Mouse (Mus musculus): ENCODE data around the gene Patz1.

Patz1 gene

GRCm38 (mm10) chr11:3292062-3292421 is 3.4 kb downstream of the Patz1 start:
- no peak for DNase-seq (ENCODE audit: low spot score in 2 of 2)

DNA sequence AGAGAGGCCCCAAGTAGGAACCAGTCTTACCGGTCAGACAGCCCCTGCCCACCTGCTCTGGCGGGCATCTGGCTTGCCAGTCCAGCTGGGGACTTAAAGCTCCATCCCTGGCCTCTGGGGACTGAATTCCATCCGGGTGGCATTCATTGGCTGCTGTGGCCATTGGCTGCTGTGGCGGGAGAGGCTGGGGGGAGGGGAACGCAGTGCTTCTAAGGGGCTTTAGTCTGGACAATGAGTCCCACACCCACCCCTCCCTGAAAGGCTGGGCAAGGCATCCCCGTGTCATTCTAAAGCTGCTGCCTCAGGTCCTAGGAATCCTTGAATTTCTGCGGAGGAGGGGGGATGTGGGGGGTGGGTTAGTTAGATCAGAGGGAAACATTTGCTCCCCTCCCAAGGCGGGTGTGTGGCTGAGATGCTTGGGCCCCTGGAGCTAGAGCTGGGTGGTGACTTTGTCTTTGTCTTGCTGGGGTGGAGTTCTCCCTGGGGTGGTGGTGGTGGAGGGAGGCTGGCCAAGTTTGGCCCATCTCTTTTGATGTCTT is 4.1 kb downstream of the Patz1 start:
- no peak for DNase-seq (ENCODE audit: low spot score in 2 of 2)

GRCm38 (mm10) chr11:3293361-3293760 is 4.7 kb downstream of the Patz1 start:
- DNase-seq (ENCODE audit: low spot score in 2 of 2) = no peak

- DNase-seq (ENCODE audit: low spot score in 2 of 2) = no peak
These were observed 6.0 kb downstream of the Patz1 start for GRCm38 (mm10) chr11:3294641-3295040.

GRCm38 (mm10) chr11:3296056-3296455 is 7.4 kb downstream of the Patz1 start:
- no peak for DNase-seq (ENCODE audit: low spot score in 2 of 2)

- DNase-seq (ENCODE audit: low spot score in 2 of 2) = no peak
These were observed 9.5 kb downstream of the Patz1 start for GRCm38 (mm10) chr11:3297871-3298812.

- no peak for DNase-seq (ENCODE audit: low spot score in 2 of 2)
These were observed 10.1 kb downstream of the Patz1 start for GRCm38 (mm10) chr11:3298813-3299185.

GRCm38 (mm10) chr11:3301075-3301474 is 12.4 kb downstream of the Patz1 start:
- DNase-seq (ENCODE audit: low spot score in 2 of 2) = no peak

DNA sequence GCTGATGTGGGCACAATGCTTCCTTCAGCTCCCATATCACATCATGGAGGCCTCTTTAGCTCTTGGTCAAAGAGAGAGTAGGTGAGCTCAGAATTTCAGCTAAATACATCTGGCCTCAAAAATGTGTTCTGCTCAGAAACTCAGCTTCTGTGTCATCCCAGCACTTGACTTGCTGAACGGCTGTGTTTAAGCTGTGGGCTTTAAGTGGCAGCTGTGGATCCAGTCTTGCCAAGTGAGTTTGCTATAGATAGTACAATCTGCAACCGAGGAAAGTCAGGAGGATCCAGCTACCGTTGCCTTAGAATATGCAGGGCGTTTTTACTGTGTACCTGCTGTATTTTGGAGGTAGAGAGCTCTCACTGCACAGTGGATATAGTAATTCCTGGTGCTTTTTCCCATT is 13.7 kb downstream of the Patz1 start:
- no peak for DNase-seq (ENCODE audit: low spot score in 2 of 2)

- no peak for DNase-seq (ENCODE audit: low spot score in 2 of 2)
These were observed 14.1 kb downstream of the Patz1 start for GRCm38 (mm10) chr11:3302792-3303191.

- DNase-seq (ENCODE audit: low spot score in 2 of 2) = no peak
These were observed 17.1 kb downstream of the Patz1 start for GRCm38 (mm10) chr11:3305821-3306220.

DNA sequence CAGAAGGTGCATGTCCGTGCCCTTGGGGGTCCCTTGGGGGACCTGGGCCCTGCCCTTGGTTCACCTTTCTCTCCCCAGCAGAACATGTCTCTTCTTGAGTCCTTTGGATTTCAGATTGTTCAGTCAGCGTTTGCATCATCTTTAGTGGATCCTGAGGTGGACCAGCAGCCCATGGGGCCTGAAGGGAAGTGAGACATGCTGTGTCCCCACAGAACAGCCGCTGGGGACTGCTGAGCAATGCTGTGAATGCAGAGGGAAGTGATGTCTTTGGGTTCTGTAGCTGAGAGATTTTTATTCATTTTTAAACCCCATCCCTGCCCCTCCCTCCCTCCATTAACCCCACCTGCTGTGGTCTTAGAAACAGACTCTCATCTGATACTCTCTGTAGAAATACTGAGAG is 19.2 kb downstream of the Patz1 start:
- no peak for DNase-seq (ENCODE audit: low spot score in 2 of 2)

DNA sequence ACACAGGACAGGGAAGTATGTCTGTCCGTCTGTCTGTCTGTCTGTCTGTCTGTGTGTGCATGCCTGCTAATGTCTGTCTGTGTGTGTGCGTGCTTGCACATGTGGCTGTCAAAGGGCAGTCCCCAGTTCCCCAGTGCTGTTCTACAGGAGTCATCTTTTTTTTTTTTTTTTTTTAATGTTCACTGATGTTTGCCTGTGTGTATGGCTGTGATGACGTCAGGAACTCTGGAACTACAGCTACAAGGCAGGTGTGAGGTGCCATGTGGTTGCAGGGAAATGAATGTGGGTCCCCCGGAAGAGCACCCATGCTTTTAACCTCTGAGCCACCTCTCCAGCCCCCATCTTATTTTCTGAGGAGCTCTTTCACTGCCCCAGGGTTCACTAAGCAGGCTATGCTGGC is 21.2 kb downstream of the Patz1 start:
- DNase-seq (ENCODE audit: low spot score in 2 of 2) = no peak

DNA sequence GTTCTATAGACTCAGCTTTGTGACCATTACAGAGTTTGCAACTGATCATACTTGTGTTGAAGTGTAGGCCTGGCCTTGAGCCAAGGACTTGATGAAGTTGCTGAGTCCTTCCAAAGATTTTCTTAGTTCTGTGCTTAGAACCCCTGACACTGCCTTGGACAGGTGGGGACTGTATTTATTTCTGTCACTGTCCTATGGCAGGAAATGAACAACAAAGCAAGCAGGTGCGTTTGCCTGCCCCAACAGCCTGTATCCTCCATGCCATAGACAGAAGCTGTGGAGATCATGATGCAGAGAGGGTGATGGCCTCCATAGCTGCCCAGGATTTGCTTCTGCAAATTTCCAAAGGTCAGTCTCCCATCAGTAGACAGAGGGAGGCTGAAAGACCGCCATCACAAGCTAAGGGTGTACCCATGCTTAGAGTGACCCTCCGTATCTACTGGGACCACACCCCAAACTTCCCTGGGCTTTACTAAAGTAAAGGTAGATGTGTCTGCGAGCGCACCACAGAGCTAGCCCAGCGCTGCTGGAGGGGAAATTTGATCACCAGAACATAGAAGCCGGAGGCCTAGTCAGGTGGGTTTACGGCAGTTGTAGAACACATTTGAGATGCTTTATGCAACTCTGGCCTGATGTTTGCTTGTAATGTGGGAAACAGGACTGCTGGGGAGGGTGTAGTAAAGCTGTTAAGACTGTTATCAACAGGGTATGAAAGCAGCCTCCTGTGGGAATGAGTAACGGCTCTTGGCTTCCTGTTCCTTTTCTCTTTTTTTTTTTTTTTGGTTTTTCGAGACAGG is 22.3 kb downstream of the Patz1 start:
- DNase-seq (ENCODE audit: low spot score in 2 of 2) = no peak

DNA sequence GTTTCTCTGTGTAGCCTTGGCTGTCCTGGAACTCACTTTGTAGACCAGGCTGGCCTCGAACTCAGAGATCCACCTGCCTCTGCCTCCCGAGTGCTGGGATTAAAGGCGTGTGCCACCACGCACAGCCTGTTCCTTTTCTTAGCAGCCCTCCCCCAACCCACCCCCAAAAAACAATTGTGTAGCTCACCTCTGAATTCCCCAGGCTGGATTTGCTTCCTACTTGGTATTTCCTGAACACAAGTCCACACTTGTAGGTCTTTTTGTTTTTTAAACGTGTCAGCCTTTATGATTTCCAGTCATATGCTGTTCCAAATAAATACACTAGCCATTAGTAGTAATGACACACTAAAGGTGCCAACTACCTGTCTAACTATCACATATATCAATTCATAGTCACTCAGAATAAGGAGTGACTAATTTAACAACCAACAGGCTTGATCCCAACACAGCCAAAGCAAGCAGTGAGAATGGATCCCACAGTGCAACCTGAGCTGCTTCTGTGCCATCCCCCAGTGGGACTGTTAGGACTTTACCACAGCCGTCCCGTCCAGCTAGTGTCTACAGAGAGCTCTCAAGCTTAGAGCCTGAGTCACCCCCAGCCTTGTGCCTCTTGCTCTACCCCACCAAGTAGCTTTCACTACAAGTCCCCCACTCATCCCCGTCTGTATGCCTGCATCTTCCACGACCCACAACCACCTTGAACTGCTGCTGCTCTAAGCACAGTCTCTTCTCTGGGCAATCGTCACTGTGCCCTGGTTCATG is 23.1 kb downstream of the Patz1 start:
- DNase-seq (ENCODE audit: low spot score in 2 of 2) = no peak

- no peak for DNase-seq (ENCODE audit: low spot score in 2 of 2)
These were observed 24.6 kb downstream of the Patz1 start for GRCm38 (mm10) chr11:3313294-3313693.

GRCm38 (mm10) chr11:3314148-3314547 is 25.5 kb downstream of the Patz1 start:
- DNase-seq (ENCODE audit: low spot score in 2 of 2) = no peak

- no peak for DNase-seq (ENCODE audit: low spot score in 2 of 2)
These were observed 29.6 kb downstream of the Patz1 start for GRCm38 (mm10) chr11:3318286-3318685.

GRCm38 (mm10) chr11:3328271-3328670 is 39.6 kb downstream of the Patz1 start:
- DNase-seq (ENCODE audit: low spot score in 2 of 2) = no peak

DNA sequence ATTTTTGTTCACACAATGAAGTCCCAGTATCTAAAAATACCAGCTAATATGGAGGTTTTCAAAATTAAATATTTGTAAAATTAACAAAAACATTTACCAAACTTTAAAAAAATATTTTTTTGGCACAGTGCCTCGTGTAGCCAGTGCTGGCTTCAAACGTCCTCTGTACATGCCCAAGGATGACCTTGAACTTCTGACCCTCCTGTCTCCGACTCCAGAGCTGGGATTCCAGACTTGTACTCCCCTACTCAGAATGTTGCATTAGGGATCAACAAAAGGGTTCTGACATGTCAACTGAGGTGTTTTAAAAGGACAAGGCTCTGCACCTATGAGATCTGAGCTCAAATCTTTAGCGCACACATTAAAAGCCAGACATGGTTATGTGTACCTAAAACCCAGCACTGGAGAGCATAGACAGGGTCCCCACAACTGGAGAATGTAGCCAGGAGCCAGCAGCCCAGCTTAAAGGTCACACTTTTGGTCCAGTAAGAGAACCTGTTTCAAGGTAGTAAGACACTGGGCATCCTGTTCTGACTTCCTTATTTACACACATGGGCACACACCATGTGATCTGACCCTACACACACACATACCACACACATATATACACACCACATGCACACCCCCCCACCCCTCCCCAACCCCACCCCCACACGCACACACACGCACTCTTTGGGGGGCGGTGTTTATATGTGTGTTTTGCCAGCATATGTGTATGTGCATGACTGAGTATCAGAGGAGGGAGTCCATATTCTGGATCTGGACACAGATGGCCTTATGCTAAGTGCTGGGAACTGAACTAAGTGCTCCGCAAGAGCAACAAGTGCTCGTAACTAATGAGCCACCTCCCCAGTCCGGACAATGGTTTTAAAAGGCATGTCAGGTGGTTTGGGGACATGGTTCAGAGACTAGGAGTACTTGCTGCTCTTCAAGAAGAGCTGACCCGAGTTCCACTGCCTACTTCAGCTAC is 40.4 kb downstream of the Patz1 start:
- DNase-seq (ENCODE audit: low spot score in 2 of 2) = no peak
